In the genomic region with DNA sequence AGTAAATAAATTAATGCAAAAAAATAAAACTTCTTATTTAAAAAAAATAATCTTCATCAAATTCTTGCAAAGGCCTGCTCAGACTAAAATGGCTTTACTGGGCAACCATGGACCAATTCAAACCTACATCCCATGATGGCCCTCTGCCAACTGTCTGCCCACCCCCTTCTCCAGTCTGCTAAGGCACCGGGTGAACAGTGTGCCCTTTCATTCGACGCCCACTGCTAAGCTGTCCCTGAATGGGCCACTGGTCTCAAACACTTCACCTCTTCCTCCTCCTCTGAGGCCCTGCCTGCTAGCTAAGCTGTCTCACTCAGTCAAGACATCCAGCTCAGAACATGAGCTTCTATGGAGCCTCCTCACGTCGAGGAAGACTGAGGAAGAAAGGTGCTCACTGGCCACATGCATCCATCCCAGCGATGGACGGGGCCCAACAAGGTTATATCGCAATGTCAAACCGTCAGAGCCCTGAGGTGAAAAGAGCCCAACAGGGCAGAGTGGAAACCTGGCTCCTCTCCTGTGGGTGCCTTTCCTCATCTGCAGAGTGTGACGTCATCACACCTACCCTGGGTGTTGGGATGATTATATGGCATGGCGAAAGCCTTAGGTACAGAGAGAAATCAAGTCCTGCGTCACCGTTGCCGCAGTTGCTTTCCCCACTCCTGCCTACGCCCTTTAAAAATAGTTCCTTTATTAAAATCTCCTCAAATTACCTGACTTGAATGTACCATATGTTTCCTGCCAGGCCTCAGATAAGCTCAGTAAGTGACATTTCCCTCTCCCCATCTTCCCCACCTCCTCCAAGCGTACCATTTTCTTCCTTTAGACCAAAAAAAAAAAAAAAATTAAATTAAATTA, we compare ENCODE assay signal across 8 mouse cellular contexts.
DNase-seq lines count a peak whose midpoint lies in the region; ATAC-seq and TF ChIP-seq lines count a peak whose summit lies in the region.

No protein-coding gene starts in this region.

- TF ChIP-seq CTCF in cortical plate, adult 2 months (IDR thresholded peaks at IDR 0.05; ENCODE audit: extremely low read depth, insufficient read depth, low read length), result no peak

- no peak for TF ChIP-seq POLR2A in cortical plate, adult 2 months (IDR thresholded peaks at IDR 0.05; ENCODE audit: extremely low read depth, insufficient read depth, low read length)

- no peaks in the 10 kb centered on the region for H3K36me3 ChIP-seq in kidney, embryonic 16.5 days (ENCODE audit: insufficient read depth, low read length)
- no peaks in the 10 kb centered on the region for H3K36me3 ChIP-seq in kidney, embryonic 14.5 days (ENCODE audit: control insufficient read depth, insufficient read depth, low read length)
- no peaks in the 10 kb centered on the region for H3K36me3 ChIP-seq in forebrain, embryonic 12.5 days (replicated peaks)
- no peaks in the 10 kb centered on the region for H3K36me3 ChIP-seq in limb, embryonic 15.5 days

- H3K9me3 ChIP-seq in kidney, embryonic 16.5 days (ENCODE audit: low read length), result no peaks in the 10 kb centered on the region
- H3K9me3 ChIP-seq in kidney, embryonic 14.5 days (ENCODE audit: control insufficient read depth, low read length), result no peaks in the 10 kb centered on the region
- no peaks in the 10 kb centered on the region for H3K9me3 ChIP-seq in forebrain, embryonic 12.5 days
- H3K9me3 ChIP-seq in limb, embryonic 15.5 days, result no peaks in the 10 kb centered on the region

- peak; percentile 39; the same call in 1 of the 2 replicates for ATAC-seq in kidney, embryonic 16.5 days (ENCODE audit: low FRiP score, low TSS enrichment)
- no peak for ATAC-seq in kidney, embryonic 14.5 days (ENCODE audit: low FRiP score, low TSS enrichment)
- peak; percentile 65; the same call in 1 of the 2 replicates for ATAC-seq in forebrain, embryonic 12.5 days (ENCODE audit: low FRiP score)
- peak; percentile 80 for ATAC-seq in limb, embryonic 15.5 days (ENCODE audit: insufficient number of reproducible peaks, low FRiP score, low TSS enrichment, low read depth)
- ATAC-seq in granulocyte monocyte progenitor cell, adult 5-6 weeks (replicated peaks; ENCODE audit: poor library complexity, severe bottlenecking), result no peak

- no peaks in the 10 kb centered on the region for H3K27me3 ChIP-seq in kidney, embryonic 16.5 days (ENCODE audit: insufficient read depth, low read length)
- H3K27me3 ChIP-seq in kidney, embryonic 14.5 days (ENCODE audit: control insufficient read depth, insufficient read depth, low read length), result no peaks in the 10 kb centered on the region
- H3K27me3 ChIP-seq in forebrain, embryonic 12.5 days, result no peaks in the 10 kb centered on the region
- H3K27me3 ChIP-seq in limb, embryonic 15.5 days, result no peaks in the 10 kb centered on the region

- no peak overlapping the region for H3K4me3 ChIP-seq in kidney, embryonic 16.5 days (ENCODE audit: low read length)
- no peak overlapping the region for H3K4me3 ChIP-seq in kidney, embryonic 14.5 days (ENCODE audit: low read length)
- no peak overlapping the region for H3K4me3 ChIP-seq in cortical plate, adult 2 months (ENCODE audit: insufficient read depth, low read length)
- no peak overlapping the region for H3K4me3 ChIP-seq in forebrain, embryonic 12.5 days (replicated peaks)
- H3K4me3 ChIP-seq in limb, embryonic 15.5 days, result no peak overlapping the region

- no peak for DNase-seq in urinary bladder, adult 18-20 months (ENCODE audit: low spot score in 2 of 2)
- DNase-seq in ovary, adult 18-20 months (ENCODE audit: low spot score), result no peak

- no peak overlapping the region for H3K9ac ChIP-seq in kidney, embryonic 16.5 days (replicated peaks; ENCODE audit: low read length)
- H3K9ac ChIP-seq in kidney, embryonic 14.5 days (ENCODE audit: low read depth, low read length), result no peak overlapping the region
- no peak overlapping the region for H3K9ac ChIP-seq in forebrain, embryonic 12.5 days
- no peak overlapping the region for H3K9ac ChIP-seq in limb, embryonic 15.5 days

- 80% methylated on average over 16 of the region's 16 CpGs for WGBS in kidney, embryonic 16.5 days
- WGBS in kidney, embryonic 14.5 days, result 87% methylated on average over 16 of the region's 16 CpGs
- 83% methylated on average over 16 of the region's 16 CpGs for WGBS in forebrain, embryonic 12.5 days
- WGBS in limb, embryonic 15.5 days, result 68% methylated on average over 16 of the region's 16 CpGs

- no peak overlapping the region for H3K4me2 ChIP-seq in kidney, embryonic 16.5 days (replicated peaks; ENCODE audit: low read depth, low read length)
- H3K4me2 ChIP-seq in kidney, embryonic 14.5 days (replicated peaks; ENCODE audit: low read depth, low read length), result no peak overlapping the region
- no peak overlapping the region for H3K4me2 ChIP-seq in forebrain, embryonic 12.5 days
- no peak overlapping the region for H3K4me2 ChIP-seq in limb, embryonic 15.5 days

- peaks cover 22% of the 10 kb centered on the region for H3K4me1 ChIP-seq in kidney, embryonic 16.5 days (ENCODE audit: insufficient read depth, low read length)
- H3K4me1 ChIP-seq in kidney, embryonic 14.5 days (ENCODE audit: control insufficient read depth, insufficient read depth, low read length), result peaks cover 20% of the 10 kb centered on the region
- peaks cover 10% of the 10 kb centered on the region for H3K4me1 ChIP-seq in cortical plate, adult 2 months (ENCODE audit: control insufficient read depth, insufficient read depth, low read length)
- peaks cover 11% of the 10 kb centered on the region for H3K4me1 ChIP-seq in forebrain, embryonic 12.5 days
- H3K4me1 ChIP-seq in limb, embryonic 15.5 days, result peaks cover 16% of the 10 kb centered on the region

- 0 out of 2 replicates have a peak overlapping the region, but pooled peaks have one; percentile 41 for H3K27ac ChIP-seq in kidney, embryonic 16.5 days (ENCODE audit: low read length)
- no peak overlapping the region for H3K27ac ChIP-seq in kidney, embryonic 14.5 days (ENCODE audit: low read depth, low read length)
- H3K27ac ChIP-seq in cortical plate, adult 2 months (ENCODE audit: insufficient read depth, low read length), result peak overlapping the region; percentile 18; the same call in 1 of the 2 replicates
- H3K27ac ChIP-seq in forebrain, embryonic 12.5 days, result peak overlapping the region; percentile 65
- peak overlapping the region; percentile 82 for H3K27ac ChIP-seq in limb, embryonic 15.5 days

Comparison
In these comparisons a context has a peak if more than half of its experiments do, and no peak if none do; other contexts are left out.
1. ATAC-seq: peak in kidney, embryonic 16.5 days (single experiment), forebrain, embryonic 12.5 days (single experiment) and limb, embryonic 15.5 days (single experiment); none in kidney, embryonic 14.5 days (single experiment) and granulocyte monocyte progenitor cell, adult 5-6 weeks (single experiment).